Comparison of ENCODE assay signal across 16 mouse cellular contexts in the genomic region with DNA sequence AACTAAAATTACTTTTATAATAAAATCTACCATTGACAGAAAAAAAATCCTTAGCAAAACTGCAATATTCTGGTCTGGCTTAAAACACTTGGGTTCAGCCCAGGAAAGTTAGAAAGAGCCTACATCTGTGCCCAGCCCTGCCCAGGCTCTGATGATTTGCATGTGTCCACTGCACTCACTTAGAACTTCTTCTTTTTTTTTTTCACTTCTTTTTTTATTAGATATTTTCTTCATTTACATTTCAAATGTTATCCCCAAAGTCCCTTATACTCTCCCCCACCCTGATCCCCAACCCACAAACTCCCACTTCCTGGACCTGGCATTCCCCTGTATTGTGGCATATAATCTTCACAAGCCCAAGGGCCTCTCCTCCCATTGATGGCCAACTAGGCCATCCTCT.
"Had no signal": no experiment of that assay in that cellular context is flagged by ENCODE, and none has a peak within 500 bp of the region (broad histone marks: within the 10 kb centered on the region; RNA-seq: fewer than 3 reads in every experiment).

No protein-coding gene starts in this region.

- H3K27me3 ChIP-seq: liver, embryonic 13.5 days; liver, embryonic 15.5 days; lung, embryonic 15.5 days; megakaryocyte, embryonic 14.5 days; midbrain, embryonic 13.5 days; midbrain, embryonic 15.5 days; neural tube, embryonic 12.5 days had no signal

- DNase-seq: liver, embryonic 13.5 days; liver, postnatal 0 days; lung, adult 2 months; lung, postnatal 14 days; lung, postnatal 36 days; right cerebral cortex, postnatal 14 days; thymus, adult 18-20 months; thymus, postnatal 14 days; thymus, postnatal 36 days had no signal

- H3K4me1 ChIP-seq: liver, embryonic 13.5 days; liver, embryonic 15.5 days; lung, embryonic 15.5 days; megakaryocyte, embryonic 14.5 days; midbrain, embryonic 13.5 days; midbrain, embryonic 15.5 days; neural tube, embryonic 12.5 days had no signal

- H3K36me3 ChIP-seq: liver, embryonic 13.5 days; liver, embryonic 15.5 days; lung, embryonic 15.5 days; midbrain, embryonic 13.5 days; midbrain, embryonic 15.5 days; neural tube, embryonic 12.5 days had no signal

- H3K4me3 ChIP-seq: liver, embryonic 13.5 days; liver, embryonic 15.5 days; lung, embryonic 15.5 days; megakaryocyte, embryonic 14.5 days; midbrain, embryonic 13.5 days; midbrain, embryonic 15.5 days; neural tube, embryonic 12.5 days had no signal

- H3K27ac ChIP-seq: liver, embryonic 13.5 days; liver, embryonic 15.5 days; lung, embryonic 15.5 days; macrophage; midbrain, embryonic 13.5 days; midbrain, embryonic 15.5 days; neural tube, embryonic 12.5 days had no signal
